15 mouse cellular contexts compared by ENCODE assay signal in genomic region chr1:168355985-168356556, GRCm38 (mm10).
DNase-seq lines count a peak whose midpoint lies in the region; ATAC-seq and TF ChIP-seq lines count a peak whose summit lies in the region.
"Had no signal": no experiment of that assay in that cellular context is flagged by ENCODE, and none has a peak within 500 bp of the region (broad histone marks: within the 10 kb centered on the region; RNA-seq: fewer than 3 reads in every experiment).

No protein-coding gene starts in this region.

- no peak for TF ChIP-seq CTCF in embryonic fibroblast, embryonic 13.5 days (IDR thresholded peaks at IDR 0.05; ENCODE audit: borderline replicate concordance, insufficient read depth, low read length)
- no peak for TF ChIP-seq CTCF in midbrain, postnatal 0 days (IDR thresholded peaks at IDR 0.05)

- 54% methylated on average over 10 of the region's 10 CpGs for WGBS in hindbrain, embryonic 10.5 days
- WGBS in hindbrain, embryonic 16.5 days, result 38% methylated on average over 10 of the region's 10 CpGs
- 41% methylated on average over 10 of the region's 10 CpGs for WGBS in hindbrain, embryonic 15.5 days
- WGBS in midbrain, postnatal 0 days, result 38% methylated on average over 10 of the region's 10 CpGs

- H3K9ac ChIP-seq in hindbrain, embryonic 16.5 days (ENCODE audit: low read depth, low read length), result no peak overlapping the region
- H3K9ac ChIP-seq in hindbrain, embryonic 15.5 days, result no peak overlapping the region
- no peak overlapping the region for H3K9ac ChIP-seq in midbrain, postnatal 0 days (replicated peaks; ENCODE audit: low read length, poor library complexity, severe bottlenecking)
- H3K9ac ChIP-seq: limb, embryonic 15.5 days had no signal

- TF ChIP-seq POLR2A in embryonic fibroblast, embryonic 13.5 days (IDR thresholded peaks at IDR 0.05; ENCODE audit: low read depth, low read length), result no peak

- ATAC-seq in hindbrain, embryonic 16.5 days, result no peak
- no peak for ATAC-seq in hindbrain, embryonic 15.5 days (ENCODE audit: low FRiP score, low read depth)
- no peak for ATAC-seq in midbrain, postnatal 0 days (ENCODE audit: low FRiP score)

- DNase-seq in hindbrain, embryonic 10.5 days (ENCODE audit: low spot score), result no peak
- no peak for DNase-seq in midbrain, postnatal 0 days (ENCODE audit: low spot score)
- no peak for DNase-seq in ovary, postnatal 10 days (ENCODE audit: low spot score)
- DNase-seq in frontal cortex, postnatal 14 days (ENCODE audit: low spot score in 2 of 2), result no peak
- no peak for DNase-seq in heart, adult 11 months
- DNase-seq: adrenal gland, postnatal 14 days; cerebellum, adult 8-10 months; heart, postnatal 36 days; kidney, postnatal 4 days; thymus, postnatal 14 days had no signal

- no peak overlapping the region for H3K4me2 ChIP-seq in hindbrain, embryonic 16.5 days (ENCODE audit: low read length)
- H3K4me2 ChIP-seq in hindbrain, embryonic 15.5 days, result peak overlapping the region; percentile 53; the same call in 1 of the 2 replicates
- no peak overlapping the region for H3K4me2 ChIP-seq in midbrain, postnatal 0 days (ENCODE audit: low read depth, low read length, poor library complexity, severe bottlenecking)

- H3K4me1 ChIP-seq in hindbrain, embryonic 10.5 days (replicated peaks), result peaks cover 94% of the 10 kb centered on the region
- peaks cover 47% of the 10 kb centered on the region for H3K4me1 ChIP-seq in hindbrain, embryonic 16.5 days (ENCODE audit: control insufficient read depth, insufficient read depth, low read depth, low read length)
- peaks cover 23% of the 10 kb centered on the region for H3K4me1 ChIP-seq in embryonic fibroblast, embryonic 13.5 days (ENCODE audit: control insufficient read depth, insufficient read depth, low read length)
- peaks cover 66% of the 10 kb centered on the region for H3K4me1 ChIP-seq in hindbrain, embryonic 15.5 days (replicated peaks)
- H3K4me1 ChIP-seq in midbrain, postnatal 0 days (ENCODE audit: insufficient read depth, low read length), result peaks cover 46% of the 10 kb centered on the region

- H3K27ac ChIP-seq in hindbrain, embryonic 10.5 days, result peak overlapping the region; percentile 90
- H3K27ac ChIP-seq in hindbrain, embryonic 16.5 days (ENCODE audit: low read depth, low read length), result no peak overlapping the region
- H3K27ac ChIP-seq in embryonic fibroblast, embryonic 13.5 days (ENCODE audit: insufficient read depth, low read length), result 0 out of 2 replicates have a peak overlapping the region, but pooled peaks have one; percentile 1
- peak overlapping the region; percentile 41; the same call in 1 of the 2 replicates for H3K27ac ChIP-seq in hindbrain, embryonic 15.5 days (replicated peaks)
- H3K27ac ChIP-seq in midbrain, postnatal 0 days (ENCODE audit: low read depth, low read length), result 0 out of 2 replicates have a peak overlapping the region, but pooled peaks have one; percentile 63
- H3K27ac ChIP-seq: limb, embryonic 15.5 days; macrophage had no signal

- no peaks in the 10 kb centered on the region for H3K9me3 ChIP-seq in hindbrain, embryonic 10.5 days
- H3K9me3 ChIP-seq in hindbrain, embryonic 16.5 days (ENCODE audit: control insufficient read depth, low read length), result no peaks in the 10 kb centered on the region
- no peaks in the 10 kb centered on the region for H3K9me3 ChIP-seq in hindbrain, embryonic 15.5 days
- H3K9me3 ChIP-seq in midbrain, postnatal 0 days (ENCODE audit: low read length), result no peaks in the 10 kb centered on the region
- H3K9me3 ChIP-seq: limb, embryonic 15.5 days had no signal

- H3K4me3 ChIP-seq in hindbrain, embryonic 10.5 days, result no peak overlapping the region
- no peak overlapping the region for H3K4me3 ChIP-seq in hindbrain, embryonic 16.5 days (ENCODE audit: low read length)
- no peak overlapping the region for H3K4me3 ChIP-seq in embryonic fibroblast, embryonic 13.5 days (ENCODE audit: insufficient read depth, low read length)
- H3K4me3 ChIP-seq in hindbrain, embryonic 15.5 days, result no peak overlapping the region
- H3K4me3 ChIP-seq in midbrain, postnatal 0 days (ENCODE audit: low read depth, low read length), result no peak overlapping the region
- H3K4me3 ChIP-seq: limb, embryonic 15.5 days had no signal

- no peaks in the 10 kb centered on the region for H3K27me3 ChIP-seq in hindbrain, embryonic 10.5 days (ENCODE audit: insufficient read depth, poor library complexity, severe bottlenecking)
- no peaks in the 10 kb centered on the region for H3K27me3 ChIP-seq in hindbrain, embryonic 16.5 days (replicated peaks; ENCODE audit: control insufficient read depth, insufficient read depth, low read length)
- no peaks in the 10 kb centered on the region for H3K27me3 ChIP-seq in hindbrain, embryonic 15.5 days
- no peaks in the 10 kb centered on the region for H3K27me3 ChIP-seq in midbrain, postnatal 0 days (ENCODE audit: insufficient read depth, low read length)
- H3K27me3 ChIP-seq: limb, embryonic 15.5 days had no signal

- H3K36me3 ChIP-seq in hindbrain, embryonic 10.5 days, result peaks cover 10% of the 10 kb centered on the region
- no peaks in the 10 kb centered on the region for H3K36me3 ChIP-seq in hindbrain, embryonic 16.5 days (ENCODE audit: control insufficient read depth, insufficient read depth, low read length)
- H3K36me3 ChIP-seq in hindbrain, embryonic 15.5 days, result no peaks in the 10 kb centered on the region
- 0 out of 2 replicates have a peak, but pooled peaks cover 2% of the 10 kb centered on the region for H3K36me3 ChIP-seq in midbrain, postnatal 0 days (ENCODE audit: insufficient read depth, low read length)
